Mouse (Mus musculus): ENCODE results near the gene Crhbp. TPM values are rescaled to one million over a fixed set of nuclear protein-coding genes. Genes with fewer than 3 reads are reported as not detected.

Gene Crhbp
- polyA plus RNA-seq, 1 experiment from 2014 or later, result 0.05 TPM

- TF ChIP-seq EP300 (optimal IDR thresholded peaks at IDR 0.05) (no peak), CTCF (IDR thresholded peaks at IDR 0.05; ENCODE audit: low read depth) (no peak)
- DNase-seq (ENCODE audit: low spot score), result no peak
- H3K4me3 ChIP-seq (ENCODE audit: low read depth, low read length), result no peak overlapping the region
- no peak overlapping the region for H3K4me2 ChIP-seq (replicated peaks; ENCODE audit: low read depth)
- H3K4me1 ChIP-seq (replicated peaks; ENCODE audit: control insufficient read depth, insufficient read depth), result no peaks in the 10 kb centered on the region
- H3K27ac ChIP-seq (replicated peaks), result no peak overlapping the region
- no peaks in the 10 kb centered on the region for H3K9me3 ChIP-seq (ENCODE audit: control insufficient read depth, low read length)
- no peaks in the 10 kb centered on the region for H3K36me3 ChIP-seq (ENCODE audit: control insufficient read depth, insufficient read depth, low read length)
- no peak for ATAC-seq (ENCODE audit: low FRiP score, low TSS enrichment)
- H3K27me3 ChIP-seq (ENCODE audit: control insufficient read depth, insufficient read depth, low read length), result no peaks in the 10 kb centered on the region
- WGBS, result 68% methylated on average over 3 of the region's 3 CpGs
- no peak overlapping the region for H3K9ac ChIP-seq (ENCODE audit: low read length)
Observed at GRCm38 (mm10) chr13:95449730-95450129, 5.0 kb upstream of the Crhbp start.

DNA sequence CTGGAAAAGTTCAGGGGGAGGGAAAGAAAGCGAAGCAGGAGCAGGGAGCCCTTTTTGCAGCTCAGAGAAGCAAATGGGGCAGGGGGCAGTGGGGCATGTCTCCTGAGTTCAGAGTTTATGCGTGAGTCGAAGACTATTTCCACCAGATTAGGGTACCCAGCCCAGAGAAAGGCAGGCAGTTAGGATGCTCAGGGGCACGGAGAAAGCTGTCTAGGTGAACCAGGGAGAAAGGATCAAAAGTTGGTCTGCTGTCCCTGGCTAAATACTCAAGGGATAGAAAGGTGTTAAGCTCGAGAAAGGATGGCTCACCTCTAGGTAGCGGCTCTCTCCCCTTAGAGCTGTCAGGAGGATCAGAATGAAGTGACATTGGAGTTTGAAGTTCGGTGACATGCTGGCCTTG lies 433 bp downstream of the Crhbp start:
- Histone ChIP-seq H3K27me3 (ENCODE audit: control insufficient read depth, insufficient read depth, low read length) (peaks cover 10% of the 10 kb centered on the region), H3K27ac (replicated peaks) (no peak overlapping the region), H3K4me1 (replicated peaks; ENCODE audit: control insufficient read depth, insufficient read depth) (no peaks in the 10 kb centered on the region), H3K9me3 (ENCODE audit: control insufficient read depth, low read length) (no peaks in the 10 kb centered on the region), H3K4me2 (replicated peaks; ENCODE audit: low read depth) (peak overlapping the region; percentile 73; the same call in 1 of the 2 replicates), H3K4me3 (ENCODE audit: low read depth, low read length) (peak overlapping the region; percentile 42; the same call in 1 of the 2 replicates), H3K36me3 (ENCODE audit: control insufficient read depth, insufficient read depth, low read length) (no peaks in the 10 kb centered on the region), H3K9ac (ENCODE audit: low read length) (no peak overlapping the region)
- 26% methylated on average over 7 of the region's 7 CpGs for WGBS
- DNase-seq (ENCODE audit: low spot score), result no peak
- TF ChIP-seq EP300 (optimal IDR thresholded peaks at IDR 0.05) (no peak), CTCF (IDR thresholded peaks at IDR 0.05; ENCODE audit: low read depth) (no peak)
- ATAC-seq (ENCODE audit: low FRiP score, low TSS enrichment), result no peak

DNA sequence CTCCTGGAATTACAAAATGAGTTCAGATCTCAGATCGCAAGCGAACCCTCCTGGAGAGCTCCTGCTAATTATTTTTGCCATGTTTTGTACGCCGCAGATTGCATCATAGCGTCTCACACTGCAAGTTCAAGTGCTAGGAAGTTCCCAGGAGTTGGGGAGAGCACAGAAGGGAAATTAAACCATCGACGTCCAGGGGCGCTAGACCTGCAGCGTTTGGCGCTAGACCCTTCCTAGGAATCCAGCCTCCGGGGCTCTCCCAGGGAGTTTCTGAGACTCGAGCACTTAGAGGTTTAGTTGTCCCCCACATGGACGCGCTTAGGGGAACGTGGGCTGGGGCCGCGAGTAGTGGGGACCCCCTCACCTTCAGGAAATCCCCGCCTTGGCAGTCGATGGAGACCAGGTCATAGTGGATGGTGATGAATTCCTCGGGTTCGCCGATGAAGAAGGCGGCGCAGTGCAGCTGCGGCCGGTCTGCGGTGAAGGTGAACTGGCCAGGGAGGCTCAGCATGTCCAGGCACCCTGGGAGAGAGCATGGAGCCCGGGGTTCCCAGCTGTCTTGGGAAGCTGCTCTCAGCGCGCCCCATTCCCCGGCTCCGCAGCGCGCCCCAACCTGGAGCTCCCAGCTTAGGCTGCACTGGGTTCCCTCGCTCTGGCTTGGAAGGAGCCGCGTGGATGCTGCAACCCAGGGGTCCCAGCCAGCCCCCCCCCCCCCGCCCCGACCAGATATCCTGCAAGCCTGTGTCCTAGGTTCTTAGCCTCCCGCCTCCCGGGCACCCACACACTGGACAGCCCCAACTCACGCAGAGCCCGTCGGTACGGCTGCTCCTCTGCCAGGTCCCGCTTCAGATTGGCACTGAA lies 1.1 kb downstream of the Crhbp start:
- Histone ChIP-seq H3K4me3 (ENCODE audit: low read depth, low read length) (peak overlapping the region; percentile 42), H3K9ac (ENCODE audit: low read length) (0 out of 2 replicates have a peak overlapping the region, but pooled peaks have one; percentile 31), H3K4me2 (replicated peaks; ENCODE audit: low read depth) (peak overlapping the region; percentile 73), H3K36me3 (ENCODE audit: control insufficient read depth, insufficient read depth, low read length) (no peaks in the 10 kb centered on the region), H3K4me1 (replicated peaks; ENCODE audit: control insufficient read depth, insufficient read depth) (no peaks in the 10 kb centered on the region), H3K27ac (replicated peaks) (no peak overlapping the region), H3K27me3 (ENCODE audit: control insufficient read depth, insufficient read depth, low read length) (peaks cover 10% of the 10 kb centered on the region), H3K9me3 (ENCODE audit: control insufficient read depth, low read length) (no peaks in the 10 kb centered on the region)
- ATAC-seq (ENCODE audit: low FRiP score, low TSS enrichment) (peak; percentile 49; the same call in 1 of the 2 replicates), DNase-seq (ENCODE audit: low spot score) (peak; percentile 36)
- 2% methylated on average over 43 of the region's 46 CpGs for WGBS
- peak; percentile 63 for TF ChIP-seq CTCF (IDR thresholded peaks at IDR 0.05; ENCODE audit: low read depth)
- TF ChIP-seq EP300 (optimal IDR thresholded peaks at IDR 0.05), result no peak

- no peak overlapping the region; the same call in 1 of the 2 replicates for H3K4me2 ChIP-seq (replicated peaks; ENCODE audit: low read depth)
- peaks cover 10% of the 10 kb centered on the region for H3K27me3 ChIP-seq (ENCODE audit: control insufficient read depth, insufficient read depth, low read length)
- no peaks in the 10 kb centered on the region for H3K4me1 ChIP-seq (replicated peaks; ENCODE audit: control insufficient read depth, insufficient read depth)
- DNase-seq (ENCODE audit: low spot score) (no peak), ATAC-seq (ENCODE audit: low FRiP score, low TSS enrichment) (no peak)
- no peaks in the 10 kb centered on the region for H3K36me3 ChIP-seq (ENCODE audit: control insufficient read depth, insufficient read depth, low read length)
- 0 out of 2 replicates have a peak overlapping the region, but pooled peaks have one; percentile 42 for H3K4me3 ChIP-seq (ENCODE audit: low read depth, low read length)
- no peaks in the 10 kb centered on the region for H3K9me3 ChIP-seq (ENCODE audit: control insufficient read depth, low read length)
- no peak overlapping the region for H3K27ac ChIP-seq (replicated peaks)
- 31% methylated on average over 4 of the region's 4 CpGs for WGBS
- TF ChIP-seq EP300 (optimal IDR thresholded peaks at IDR 0.05) (no peak), CTCF (IDR thresholded peaks at IDR 0.05; ENCODE audit: low read depth) (no peak)
- no peak overlapping the region for H3K9ac ChIP-seq (ENCODE audit: low read length)
Observed at GRCm38 (mm10) chr13:95442901-95443300, 1.8 kb downstream of the Crhbp start.

- TF ChIP-seq EP300 (optimal IDR thresholded peaks at IDR 0.05) (no peak), CTCF (IDR thresholded peaks at IDR 0.05; ENCODE audit: low read depth) (no peak)
- Histone ChIP-seq H3K4me3 (ENCODE audit: low read depth, low read length) (no peak overlapping the region), H3K9me3 (ENCODE audit: control insufficient read depth, low read length) (no peaks in the 10 kb centered on the region), H3K27ac (replicated peaks) (no peak overlapping the region), H3K4me1 (replicated peaks; ENCODE audit: control insufficient read depth, insufficient read depth) (no peaks in the 10 kb centered on the region), H3K36me3 (ENCODE audit: control insufficient read depth, insufficient read depth, low read length) (no peaks in the 10 kb centered on the region), H3K27me3 (ENCODE audit: control insufficient read depth, insufficient read depth, low read length) (peaks cover 9% of the 10 kb centered on the region), H3K9ac (ENCODE audit: low read length) (no peak overlapping the region), H3K4me2 (replicated peaks; ENCODE audit: low read depth) (no peak overlapping the region)
- no peak for ATAC-seq (ENCODE audit: low FRiP score, low TSS enrichment)
- 71% methylated on average over 5 of the region's 5 CpGs for WGBS
- no peak for DNase-seq (ENCODE audit: low spot score)
Observed at GRCm38 (mm10) chr13:95439569-95439968, 5.2 kb downstream of the Crhbp start.

GRCm38 (mm10) chr13:95431760-95432159 lies 13.0 kb downstream of the Crhbp start:
- H3K4me1 ChIP-seq (replicated peaks; ENCODE audit: control insufficient read depth, insufficient read depth), result no peaks in the 10 kb centered on the region
- no peaks in the 10 kb centered on the region for H3K36me3 ChIP-seq (ENCODE audit: control insufficient read depth, insufficient read depth, low read length)
- no peaks in the 10 kb centered on the region for H3K27me3 ChIP-seq (ENCODE audit: control insufficient read depth, insufficient read depth, low read length)
- H3K9ac ChIP-seq (ENCODE audit: low read length), result no peak overlapping the region
- no peak overlapping the region for H3K27ac ChIP-seq (replicated peaks)
- H3K4me2 ChIP-seq (replicated peaks; ENCODE audit: low read depth), result no peak overlapping the region
- WGBS, result 52% methylated on average over 10 of the region's 10 CpGs
- DNase-seq (ENCODE audit: low spot score) (no peak), ATAC-seq (ENCODE audit: low FRiP score, low TSS enrichment) (no peak)
- TF ChIP-seq EP300 (optimal IDR thresholded peaks at IDR 0.05) (no peak), CTCF (IDR thresholded peaks at IDR 0.05; ENCODE audit: low read depth) (no peak)
- no peaks in the 10 kb centered on the region for H3K9me3 ChIP-seq (ENCODE audit: control insufficient read depth, low read length)
- no peak overlapping the region for H3K4me3 ChIP-seq (ENCODE audit: low read depth, low read length)
